Mouse (Mus musculus) liver, adult 2 months (tissue): ENCODE measurements around the gene Kdm4a.

Experiments
- CTCF ChIP-seq: fragments of 200-500 bp; IDR thresholded peaks from 2 replicates; pipeline ENCODE4 v1.5.1; 2011; ENCODE audit warnings: low read depth, low read length, control low read depth
- POLR2A ChIP-seq: fragments of 200-500 bp; IDR thresholded peaks from 2 replicates; pipeline ENCODE4 v1.6.1; 2011; ENCODE audit warnings: low read length, control low read depth; ENCODE audit not compliant: insufficient read depth; ENCODE audit errors: extremely low read depth

GRCm38 (mm10) chr4:118216726-118217595 is 37.1 kb upstream of the Kdm4a start:
- peak; percentile 98 for TF ChIP-seq CTCF
- no peak for TF ChIP-seq POLR2A
